Mouse (Mus musculus) limb, embryonic 12.5 days (tissue): ENCODE data around the gene Habp4. TPM values are rescaled to one million over a fixed set of nuclear protein-coding genes. Genes with fewer than 3 reads are reported as not detected.

Experiments used
- ATAC-seq: fragments of 200-750 bp; cut with Nextera tagmentation; 2 replicates; pipeline ENCODE4 v1.8.0; 2017; ENCODE audit warnings: low read depth, moderate TSS enrichment; ENCODE audit not compliant: insufficient number of reproducible peaks, insufficient read depth, low FRiP score, low TSS enrichment
- H3K27ac ChIP-seq: fragments of 300-500 bp; sonication (generic); 2 replicates; pipeline ENCODE4 v1.5.1; 2016; ENCODE audit warnings: mild to moderate bottlenecking, moderate library complexity
- H3K27me3 ChIP-seq: fragments of 300-500 bp; sonication (generic); 2 replicates; pipeline ENCODE4 v1.6.1; 2016; ENCODE audit warnings: mild to moderate bottlenecking, moderate library complexity
- H3K36me3 ChIP-seq: fragments of 300-500 bp; sonication (generic); 2 replicates; pipeline ENCODE4 v1.6.1; 2016; ENCODE audit warnings: mild to moderate bottlenecking, moderate library complexity
- H3K4me1 ChIP-seq: fragments of 300-500 bp; sonication (generic); replicated peaks from 2 replicates; pipeline ENCODE4 v1.6.1; 2016
- H3K4me2 ChIP-seq: fragments of 300-500 bp; sonication (generic); 2 replicates; pipeline ENCODE4 v1.6.1; 2016; ENCODE audit warnings: mild to moderate bottlenecking, moderate library complexity
- H3K4me3 ChIP-seq: fragments of 300-500 bp; sonication (generic); replicated peaks from 2 replicates; pipeline ENCODE4 v1.5.1; 2016; ENCODE audit warnings: mild to moderate bottlenecking
- H3K9ac ChIP-seq: fragments of 300-500 bp; sonication (generic); replicated peaks from 2 replicates; pipeline ENCODE4 v1.6.1; 2016; ENCODE audit warnings: mild to moderate bottlenecking, moderate library complexity
- H3K9me3 ChIP-seq: fragments of 300-500 bp; sonication (generic); 2 replicates; pipeline ENCODE4 v1.6.1; 2016; ENCODE audit warnings: mild to moderate bottlenecking, moderate library complexity
- WGBS: fragments of 180-500 bp; shearing (Covaris S2); methylation state at CpG from one replicate; pipeline ENCODE4 v1.1.7; 2016; 5-methylcytosine and 5-hydroxymethylcytosine counted together
- polyA plus RNA-seq: library from polyadenylated mRNA; unstranded; fragments of >200 nt; fragmentation: Nextera tagmentation; extraction: Ambion mirVana; gene quantifications from 2 replicates; pipeline ENCODE4 v1.2.1, GENCODE M21; 2016

Habp4 gene
- polyA plus RNA-seq, 1 experiment from 2014 or later = 30.9 TPM

DNA sequence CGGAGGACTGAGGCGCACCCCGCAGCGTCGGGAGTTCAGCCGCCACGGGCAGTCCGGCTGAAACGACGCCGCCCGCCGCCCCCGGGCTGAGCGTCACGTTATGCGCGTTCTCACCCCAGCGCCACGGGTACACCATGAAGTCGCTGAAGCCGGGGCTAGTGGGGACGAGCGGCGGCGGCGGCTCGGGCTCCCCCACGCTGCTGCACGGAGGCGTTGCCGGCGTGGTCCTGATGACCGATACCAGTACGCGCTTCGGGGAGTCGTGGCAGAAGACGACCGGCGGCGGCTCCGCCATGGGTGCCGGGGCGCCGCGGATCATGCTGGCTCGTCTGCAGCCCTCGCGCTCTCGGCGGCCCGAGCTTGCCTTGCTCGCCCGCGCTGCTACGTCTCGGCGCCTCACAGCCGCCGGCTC lies 8.9 kb upstream of the Habp4 start:
- Histone ChIP-seq H3K36me3 (no peaks in the 10 kb centered on the region), H3K9me3 (no peaks in the 10 kb centered on the region), H3K27ac (peak overlapping the region; percentile 89), H3K4me3 (peak overlapping the region; percentile 81), H3K4me1 (peaks cover 27% of the 10 kb centered on the region), H3K9ac (peak overlapping the region; percentile 78), H3K4me2 (peak overlapping the region; percentile 86), H3K27me3 (no peaks in the 10 kb centered on the region)
- peak; percentile 8 for ATAC-seq
- under 1% methylated on average over 51 of the region's 61 CpGs for WGBS

DNA sequence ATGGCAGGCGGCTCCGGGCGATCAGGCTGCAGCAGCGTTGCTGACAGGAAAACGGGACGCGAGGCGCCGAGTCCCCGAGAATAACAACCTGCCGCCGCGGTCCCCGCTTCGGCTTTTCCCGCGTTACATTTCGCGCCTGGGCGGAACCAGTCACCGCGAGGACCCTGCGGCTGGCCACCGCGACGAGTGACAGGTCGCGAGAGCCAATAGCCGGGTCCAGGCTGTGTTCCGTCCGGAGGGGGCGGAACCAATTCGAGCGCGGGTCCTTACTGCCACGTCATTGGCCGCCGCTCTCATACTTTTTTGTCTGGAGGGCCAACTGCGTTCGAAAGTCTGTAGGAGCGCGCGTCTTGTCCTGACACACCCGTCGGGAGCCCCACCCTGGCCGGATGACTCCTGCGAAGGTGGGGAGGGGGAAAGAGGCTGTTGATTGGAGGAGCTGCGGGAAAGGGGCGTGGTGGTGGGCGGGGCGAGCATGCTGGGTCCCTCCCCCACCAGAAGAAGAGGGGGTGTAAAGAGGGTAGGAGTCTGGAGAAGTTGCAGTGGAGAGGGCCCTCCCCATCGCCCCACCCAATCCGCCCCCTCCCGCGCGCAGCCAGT lies 8.4 kb upstream of the Habp4 start, which contains the start of gene Zfp367:
Gene Zfp367 (minus strand): TSS at position 120 of the 600 bp plus-strand sequence.
- H3K27me3 ChIP-seq = no peaks in the 10 kb centered on the region
- peak within 1 kb of the TSS; percentile 86 for H3K4me2 ChIP-seq
- peak within 1 kb of the TSS; percentile 78 for H3K9ac ChIP-seq
- under 1% methylated on average over 55 of the region's 56 CpGs for WGBS
- peak within 1 kb of the TSS; percentile 89 for H3K27ac ChIP-seq
- ATAC-seq = peak; percentile 98
- peaks cover 27% of the 10 kb centered on the region for H3K4me1 ChIP-seq
- peak within 1 kb of the TSS; percentile 81 for H3K4me3 ChIP-seq
- H3K36me3 ChIP-seq = no peaks in the 10 kb centered on the region
- no peaks in the 10 kb centered on the region for H3K9me3 ChIP-seq

DNA sequence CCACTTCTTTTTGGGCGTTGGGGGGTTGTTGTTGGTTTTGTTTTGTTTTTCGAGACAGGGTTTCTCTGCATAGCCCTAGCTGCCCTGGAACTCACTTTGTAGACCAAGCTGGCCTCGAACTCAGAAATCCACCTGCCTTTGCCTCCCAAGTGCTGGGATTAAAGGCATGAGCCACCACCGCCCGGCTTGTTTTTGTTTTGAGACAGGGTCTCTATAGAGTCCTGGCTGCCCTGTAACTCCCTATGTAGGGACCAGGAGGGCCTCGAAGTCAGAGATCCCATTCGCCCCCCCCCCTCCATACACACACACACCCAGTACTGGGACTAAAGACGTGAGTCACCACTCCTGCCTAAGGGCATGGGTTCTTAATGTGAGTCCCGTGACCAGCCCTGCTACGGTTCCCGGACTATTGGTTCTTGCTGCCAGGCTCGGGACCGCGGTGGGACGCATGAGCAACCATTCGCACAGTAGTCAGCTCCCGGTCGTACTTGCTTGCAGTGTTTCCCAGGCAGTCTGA lies 7.8 kb upstream of the Habp4 start:
- peak overlapping the region; percentile 86 for H3K4me2 ChIP-seq
- no peaks in the 10 kb centered on the region for H3K9me3 ChIP-seq
- no peaks in the 10 kb centered on the region for H3K27me3 ChIP-seq
- peak overlapping the region; percentile 44 for H3K9ac ChIP-seq
- peak overlapping the region; percentile 81 for H3K4me3 ChIP-seq
- peaks cover 27% of the 10 kb centered on the region for H3K4me1 ChIP-seq
- H3K36me3 ChIP-seq = no peaks in the 10 kb centered on the region
- 3% methylated on average over 18 of the region's 18 CpGs for WGBS
- H3K27ac ChIP-seq = peak overlapping the region; percentile 62
- ATAC-seq = peak; percentile 38; the same call in 1 of the 2 replicates

DNA sequence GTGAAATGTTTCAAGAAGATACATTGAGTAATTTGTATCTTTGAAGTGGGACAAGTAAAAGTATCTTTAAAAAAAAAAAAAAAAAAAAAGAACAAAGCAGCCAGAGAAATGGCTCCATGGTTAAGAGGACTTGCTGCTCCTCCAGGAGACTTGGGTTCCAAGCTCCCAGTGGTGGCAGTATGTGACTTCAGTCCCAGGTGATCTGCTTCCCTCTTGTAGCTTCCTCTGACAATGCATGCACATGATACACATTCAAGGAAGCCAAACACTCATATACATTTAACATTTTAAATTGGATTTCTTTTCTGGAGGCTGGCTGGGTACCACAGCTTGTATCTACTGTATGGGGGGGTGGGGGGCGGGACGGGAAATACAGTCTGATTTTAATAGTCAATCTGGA lies 7.0 kb upstream of the Habp4 start:
- no peak overlapping the region for H3K4me2 ChIP-seq
- ATAC-seq = no peak
- H3K36me3 ChIP-seq = no peaks in the 10 kb centered on the region
- H3K27me3 ChIP-seq = no peaks in the 10 kb centered on the region
- H3K4me3 ChIP-seq = no peak overlapping the region
- H3K27ac ChIP-seq = no peak overlapping the region
- H3K4me1 ChIP-seq = peaks cover 27% of the 10 kb centered on the region
- H3K9me3 ChIP-seq = no peaks in the 10 kb centered on the region
- no peak overlapping the region for H3K9ac ChIP-seq
- WGBS = 54% methylated on average over 2 of the region's 2 CpGs

DNA sequence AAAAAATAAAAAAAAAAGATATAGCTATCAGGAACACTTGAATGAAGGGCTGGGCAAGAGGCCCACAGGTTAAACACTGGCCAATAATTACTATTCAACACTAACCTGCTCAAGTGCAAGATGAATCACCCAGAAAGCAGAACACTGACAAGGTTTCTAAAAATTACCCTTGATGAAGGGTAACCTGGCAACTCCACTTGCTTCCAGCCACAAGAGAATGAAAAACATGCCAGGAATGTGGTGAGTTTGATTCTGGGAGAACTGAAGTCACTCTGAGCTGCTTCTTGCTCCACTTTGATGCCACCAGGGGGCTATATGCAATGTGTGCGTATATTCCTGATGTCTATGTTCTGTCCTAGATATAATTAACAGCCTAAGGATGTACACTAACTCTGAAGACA lies 6.5 kb upstream of the Habp4 start:
- 20% methylated on average over 1 of the region's 1 CpGs for WGBS
- Histone ChIP-seq H3K27me3 (0 out of 2 replicates have a peak, but pooled peaks cover 4% of the 10 kb centered on the region), H3K9me3 (no peaks in the 10 kb centered on the region)

DNA sequence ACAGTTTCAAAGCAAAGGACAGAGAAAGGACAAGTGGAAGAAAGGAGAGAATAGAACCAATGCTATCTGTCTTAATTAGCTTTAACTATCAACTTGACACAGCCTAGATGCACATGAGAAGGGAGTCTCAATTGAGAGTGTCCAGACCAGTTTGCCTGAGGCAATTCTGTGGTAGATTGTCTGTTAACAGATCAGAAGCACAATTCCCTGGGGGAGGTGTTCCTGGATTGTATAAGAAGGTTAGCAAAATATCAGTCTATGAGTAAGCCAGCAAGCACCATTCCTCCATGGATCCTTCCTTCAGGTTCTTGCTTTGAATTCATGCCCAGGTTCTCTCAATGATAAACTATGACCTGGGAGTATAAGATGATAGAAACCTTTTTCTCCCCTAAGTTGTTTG lies 4.7 kb upstream of the Habp4 start:
- Histone ChIP-seq H3K27ac (no peak overlapping the region), H3K4me3 (no peak overlapping the region), H3K27me3 (0 out of 2 replicates have a peak, but pooled peaks cover 7% of the 10 kb centered on the region), H3K4me2 (no peak overlapping the region), H3K4me1 (peaks cover 12% of the 10 kb centered on the region), H3K9ac (no peak overlapping the region), H3K9me3 (no peaks in the 10 kb centered on the region), H3K36me3 (no peaks in the 10 kb centered on the region)
- no peak for ATAC-seq

More for the DNA sequence above, 6.5 kb upstream of the Habp4 start:
- H3K9ac ChIP-seq = no peak overlapping the region
- no peak overlapping the region for H3K27ac ChIP-seq
- peaks cover 23% of the 10 kb centered on the region for H3K4me1 ChIP-seq
- no peak overlapping the region for H3K4me2 ChIP-seq
- no peak overlapping the region for H3K4me3 ChIP-seq
- no peak for ATAC-seq
- no peaks in the 10 kb centered on the region for H3K36me3 ChIP-seq

DNA sequence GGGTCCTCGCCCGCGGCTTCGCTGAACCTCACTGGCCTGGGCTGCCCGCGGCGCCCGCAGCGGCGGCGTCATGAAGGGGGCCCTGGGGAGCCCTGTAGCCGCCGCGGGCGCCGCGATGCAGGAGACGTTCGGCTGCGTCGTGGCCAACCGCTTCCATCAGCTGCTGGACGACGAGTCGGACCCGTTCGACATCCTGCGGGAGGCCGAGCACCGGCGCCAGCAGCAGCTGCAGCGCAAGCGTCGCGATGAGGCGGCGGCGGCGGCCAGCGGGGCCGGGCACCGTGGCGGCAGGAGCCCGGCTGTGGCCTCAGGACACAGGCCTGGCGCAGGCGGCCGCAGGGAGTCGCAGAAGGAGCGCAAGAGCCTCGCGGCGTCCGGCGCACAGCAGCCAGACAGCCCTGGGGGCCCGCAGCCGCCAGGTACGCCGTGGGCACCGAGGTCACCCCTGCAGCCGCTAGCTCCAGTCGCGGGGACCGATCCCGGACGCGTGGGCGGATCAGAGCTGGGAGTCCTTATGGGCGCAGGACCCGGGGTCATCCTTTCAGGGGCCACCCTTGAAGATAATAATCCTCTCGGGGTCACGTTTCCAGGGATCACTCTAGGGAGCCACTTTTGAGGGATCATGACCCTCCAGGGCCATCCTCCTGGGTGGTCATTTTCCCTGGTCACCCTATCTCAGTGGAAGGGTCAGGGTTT lies 440 bp downstream of the Habp4 start:
- Histone ChIP-seq H3K9me3 (peaks cover 12% of the 10 kb centered on the region), H3K4me3 (peak overlapping the region; percentile 85), H3K9ac (peak overlapping the region; percentile 87), H3K4me2 (peak overlapping the region; percentile 79), H3K4me1 (peaks cover 16% of the 10 kb centered on the region), H3K27ac (peak overlapping the region; percentile 83), H3K27me3 (peaks cover 14% of the 10 kb centered on the region; the same call in 1 of the 2 replicates), H3K36me3 (peaks cover 12% of the 10 kb centered on the region)
- under 1% methylated on average over 71 of the region's 71 CpGs for WGBS
- peak; percentile 52 for ATAC-seq

DNA sequence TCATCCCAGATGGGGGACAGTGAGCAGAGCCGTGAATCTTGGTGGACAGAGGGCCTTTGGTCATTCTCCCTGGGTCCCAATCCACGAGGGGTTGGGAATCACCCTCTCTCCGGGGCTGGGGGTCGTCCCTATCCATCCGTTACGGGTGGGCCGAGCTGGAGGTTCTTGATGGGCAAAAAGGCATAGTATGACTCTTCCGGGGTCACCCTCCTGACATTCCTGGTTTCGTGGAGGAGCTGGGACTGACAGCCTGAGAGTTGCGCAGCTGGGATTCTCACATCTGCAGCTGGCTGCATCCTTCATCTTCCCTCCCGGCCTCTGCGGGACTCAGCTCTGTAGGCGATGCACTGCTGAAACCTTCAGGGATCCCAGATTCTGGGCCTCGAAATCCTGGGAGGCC lies 1.0 kb downstream of the Habp4 start:
- H3K27ac ChIP-seq = no peak overlapping the region
- H3K4me2 ChIP-seq = peak overlapping the region; percentile 79
- peak overlapping the region; percentile 87 for H3K9ac ChIP-seq
- H3K9me3 ChIP-seq = peaks cover 18% of the 10 kb centered on the region
- peaks cover 16% of the 10 kb centered on the region for H3K4me1 ChIP-seq
- peaks cover 14% of the 10 kb centered on the region; the same call in 1 of the 2 replicates for H3K27me3 ChIP-seq
- 1% methylated on average over 14 of the region's 14 CpGs for WGBS
- no peak for ATAC-seq
- H3K4me3 ChIP-seq = peak overlapping the region; percentile 85
- peaks cover 16% of the 10 kb centered on the region for H3K36me3 ChIP-seq

DNA sequence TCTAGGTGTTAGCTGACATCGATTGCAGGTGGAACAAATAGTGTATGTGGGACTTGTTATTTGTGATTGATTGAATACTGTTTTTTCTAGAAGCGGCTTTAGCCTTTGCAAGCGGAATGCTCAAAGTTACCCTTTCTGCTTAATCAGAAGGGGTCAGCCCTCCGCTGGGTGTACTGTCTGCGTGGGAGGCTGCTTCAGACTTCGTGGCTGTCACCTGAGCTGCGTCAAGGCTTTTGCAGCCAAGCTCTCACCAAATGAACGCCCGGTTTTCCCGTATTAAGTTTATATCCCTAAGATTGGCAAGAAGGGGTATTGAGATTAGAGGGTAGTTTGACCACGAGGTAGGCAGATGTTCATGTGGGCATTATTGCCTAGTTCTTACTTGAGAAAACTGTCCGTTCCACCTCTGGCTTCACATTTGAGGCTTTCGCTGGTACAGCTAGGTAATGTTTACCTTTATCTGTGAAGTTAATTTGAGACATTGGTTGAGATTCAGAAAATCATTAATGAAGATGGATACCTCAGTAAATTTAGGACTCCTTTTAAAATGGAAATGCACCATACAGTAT lies 1.6 kb downstream of the Habp4 start:
- Histone ChIP-seq H3K9ac (peak overlapping the region; percentile 87; the same call in 1 of the 2 replicates), H3K9me3 (peaks cover 21% of the 10 kb centered on the region), H3K27me3 (peaks cover 14% of the 10 kb centered on the region; the same call in 1 of the 2 replicates), H3K36me3 (peaks cover 19% of the 10 kb centered on the region), H3K4me1 (peaks cover 16% of the 10 kb centered on the region), H3K4me2 (peak overlapping the region; percentile 79), H3K4me3 (peak overlapping the region; percentile 85), H3K27ac (no peak overlapping the region)
- ATAC-seq = no peak
- WGBS = 30% methylated on average over 13 of the region's 13 CpGs

DNA sequence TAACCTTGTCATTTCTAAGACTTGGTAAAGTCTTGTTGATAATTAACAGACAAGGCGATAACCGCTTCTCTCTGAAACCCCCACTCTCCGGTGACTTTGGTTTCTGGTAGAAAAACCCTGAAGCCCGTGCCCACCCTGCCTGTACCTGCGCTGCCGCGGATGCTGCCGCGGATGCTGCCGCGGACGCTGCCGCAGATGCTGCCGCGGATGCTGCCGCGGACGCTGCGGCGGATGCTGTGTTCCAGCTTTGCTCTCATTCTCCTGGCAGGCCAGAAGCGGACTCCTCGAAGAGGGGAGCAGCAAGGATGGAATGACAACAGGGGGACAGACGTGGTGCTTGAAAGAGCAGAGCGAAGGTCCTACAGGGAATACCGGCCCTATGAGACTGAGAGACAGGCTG lies 8.1 kb downstream of the Habp4 start:
- H3K27me3 ChIP-seq = no peaks in the 10 kb centered on the region
- H3K27ac ChIP-seq = no peak overlapping the region
- H3K4me3 ChIP-seq = no peak overlapping the region
- no peak overlapping the region for H3K9ac ChIP-seq
- ATAC-seq = no peak
- H3K36me3 ChIP-seq = peaks cover 83% of the 10 kb centered on the region
- WGBS = 99% methylated on average over 25 of the region's 25 CpGs
- H3K4me1 ChIP-seq = no peaks in the 10 kb centered on the region
- peaks cover 69% of the 10 kb centered on the region for H3K9me3 ChIP-seq
- H3K4me2 ChIP-seq = no peak overlapping the region

DNA sequence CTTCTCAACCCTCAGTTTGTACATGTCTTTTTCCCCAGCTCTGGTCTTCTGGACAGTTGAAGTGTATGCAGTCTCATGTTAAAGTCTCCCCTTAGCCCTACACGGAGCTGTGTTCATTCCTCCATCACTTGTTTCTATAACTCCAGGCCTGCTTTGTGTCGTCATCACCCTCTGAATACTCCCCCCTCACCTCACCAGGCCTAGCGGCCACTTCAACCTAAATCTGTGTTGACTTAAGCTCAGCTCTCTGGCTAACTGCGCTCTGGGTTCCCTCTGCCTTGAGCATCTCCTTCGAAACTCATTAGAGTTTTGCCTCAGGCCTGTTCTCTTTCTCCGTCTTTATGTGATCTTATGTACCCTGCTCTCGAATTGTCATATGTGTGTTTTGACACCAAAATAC lies 16.4 kb downstream of the Habp4 start:
- Histone ChIP-seq H3K4me1 (no peaks in the 10 kb centered on the region), H3K27me3 (no peaks in the 10 kb centered on the region), H3K9me3 (peaks cover under 1% of the 10 kb centered on the region; the same call in 1 of the 2 replicates), H3K36me3 (peaks cover 70% of the 10 kb centered on the region), H3K27ac (no peak overlapping the region), H3K4me2 (no peak overlapping the region), H3K4me3 (no peak overlapping the region), H3K9ac (no peak overlapping the region)
- no peak for ATAC-seq
- 79% methylated on average over 7 of the region's 7 CpGs for WGBS
